Mouse (Mus musculus) thymus, postnatal 10 days (tissue): ENCODE results near the gene Ephb2.
A peak's percentile ranks its signal among the peaks of the same experiment; 100 is the strongest.

ENCODE experiments used
- DNase-seq, 2 experiments: peaks; one replicate each; pipeline ENCODE4 v3.0.0; 2021; ENCODE audit warnings: low spot score in 2 of 2

The Ephb2 gene

GRCm38 (mm10) chr4:136761713-136762380 is 73.9 kb downstream of the Ephb2 start:
- no peak for DNase-seq

- DNase-seq: no peak
Measured at GRCm38 (mm10) chr4:136760882-136761281, 74.9 kb downstream of the Ephb2 start.

- DNase-seq: no peak
Measured at GRCm38 (mm10) chr4:136757096-136757495, 78.7 kb downstream of the Ephb2 start.

GRCm38 (mm10) chr4:136756486-136756885 is 79.3 kb downstream of the Ephb2 start:
- DNase-seq: no peak

GRCm38 (mm10) chr4:136755364-136755811 is 80.4 kb downstream of the Ephb2 start:
- DNase-seq: no peak

- DNase-seq: no peak
Measured at GRCm38 (mm10) chr4:136754256-136754655, 81.5 kb downstream of the Ephb2 start.

GRCm38 (mm10) chr4:136751355-136752020 is 84.3 kb downstream of the Ephb2 start:
- no peak for DNase-seq

GRCm38 (mm10) chr4:136750578-136751338 is 85.0 kb downstream of the Ephb2 start:
- DNase-seq: peak; percentile 42 to 48

- peak; percentile 24 to 36 for DNase-seq
Measured at GRCm38 (mm10) chr4:136749851-136750577, 85.8 kb downstream of the Ephb2 start.

GRCm38 (mm10) chr4:136749431-136749830 is 86.4 kb downstream of the Ephb2 start:
- no peak for DNase-seq

- DNase-seq: no peak
Measured at GRCm38 (mm10) chr4:136748842-136749392, 86.9 kb downstream of the Ephb2 start.

- no peak for DNase-seq
Measured at GRCm38 (mm10) chr4:136746516-136746915, 89.3 kb downstream of the Ephb2 start.

GRCm38 (mm10) chr4:136742677-136743076 is 93.1 kb downstream of the Ephb2 start:
- DNase-seq: no peak

- no peak for DNase-seq
Measured at GRCm38 (mm10) chr4:136741840-136742239, 93.9 kb downstream of the Ephb2 start.

GRCm38 (mm10) chr4:136740963-136741362 is 94.8 kb downstream of the Ephb2 start:
- no peak for DNase-seq

- DNase-seq: no peak
Measured at GRCm38 (mm10) chr4:136739189-136739588, 96.6 kb downstream of the Ephb2 start.

GRCm38 (mm10) chr4:136738291-136738690 is 97.5 kb downstream of the Ephb2 start:
- DNase-seq: no peak

- DNase-seq: no peak
Measured at GRCm38 (mm10) chr4:136735856-136736255, 99.9 kb downstream of the Ephb2 start.

GRCm38 (mm10) chr4:136734210-136734803 is 101.5 kb downstream of the Ephb2 start:
- no peak for DNase-seq

GRCm38 (mm10) chr4:136733217-136733865 is 102.4 kb downstream of the Ephb2 start:
- DNase-seq: no peak
